ENCODE assay signal across 12 mouse cellular contexts in genomic region chr5:85346762-85347161, GRCm38 (mm10).
DNase-seq lines count a peak whose midpoint lies in the region; ATAC-seq lines count a peak whose summit lies in the region.
"Had no signal": no experiment of that assay in that cellular context is flagged by ENCODE, and none has a peak within 500 bp of the region (broad histone marks: within the 10 kb centered on the region; RNA-seq: fewer than 3 reads in every experiment).

No protein-coding gene starts in this region.

- H3K9ac ChIP-seq in hindbrain, embryonic 11.5 days (ENCODE audit: low read depth, low read length) = no peak overlapping the region
- H3K9ac ChIP-seq: limb, embryonic 12.5 days had no signal

- H3K36me3 ChIP-seq in hindbrain, embryonic 11.5 days (ENCODE audit: control insufficient read depth, insufficient read depth, low read length) = no peaks in the 10 kb centered on the region
- no peaks in the 10 kb centered on the region for H3K36me3 ChIP-seq in hindbrain, embryonic 10.5 days
- H3K36me3 ChIP-seq: embryonic facial prominence, embryonic 10.5 days; limb, embryonic 12.5 days had no signal

- H3K4me2 ChIP-seq in hindbrain, embryonic 11.5 days (replicated peaks; ENCODE audit: low read depth, low read length) = no peak overlapping the region
- H3K4me2 ChIP-seq: limb, embryonic 12.5 days had no signal

- intact Hi-C loops in left cerebral cortex, postnatal 25 days (cut with DNase I) = loop anchor here (10.0 kb wide), 1 partner anchor 328 kb away; no protein-coding TSS in a partner anchor

- ATAC-seq in hindbrain, embryonic 11.5 days (ENCODE audit: low FRiP score) = peak; percentile 56
- no peak for ATAC-seq in inflammation-experienced regulatory T-cells, adult 6 months

- no peak overlapping the region for H3K27ac ChIP-seq in hindbrain, embryonic 11.5 days (ENCODE audit: low read depth, low read length)
- H3K27ac ChIP-seq in hindbrain, embryonic 10.5 days = no peak overlapping the region
- H3K27ac ChIP-seq: embryonic facial prominence, embryonic 10.5 days; limb, embryonic 12.5 days had no signal

- H3K4me3 ChIP-seq in hindbrain, embryonic 11.5 days (ENCODE audit: low read depth, low read length) = no peak overlapping the region
- no peak overlapping the region for H3K4me3 ChIP-seq in hindbrain, embryonic 10.5 days
- H3K4me3 ChIP-seq: embryonic facial prominence, embryonic 10.5 days; limb, embryonic 12.5 days had no signal

- no peaks in the 10 kb centered on the region for H3K27me3 ChIP-seq in hindbrain, embryonic 11.5 days (ENCODE audit: control insufficient read depth, insufficient read depth, low read length)
- H3K27me3 ChIP-seq in hindbrain, embryonic 10.5 days (ENCODE audit: insufficient read depth, poor library complexity, severe bottlenecking) = no peaks in the 10 kb centered on the region
- H3K27me3 ChIP-seq: limb, embryonic 12.5 days had no signal

- 67% methylated on average over 3 of the region's 3 CpGs for WGBS in hindbrain, embryonic 11.5 days
- WGBS in hindbrain, embryonic 10.5 days = 81% methylated on average over 3 of the region's 3 CpGs

- DNase-seq in hindbrain, embryonic 11.5 days (ENCODE audit: low spot score) = peak; percentile 2
- no peak for DNase-seq in hindbrain, embryonic 10.5 days (ENCODE audit: low spot score)
- peak; percentile 63 for DNase-seq in layer of hippocampus, adult 11-12 months (ENCODE audit: low spot score)
- DNase-seq in left cerebral cortex, postnatal 25 days (ENCODE audit: low spot score in 2 of 2) = peak; percentile 55 to 90
- peak; percentile 43 to 63 for DNase-seq in right cerebral cortex, postnatal 36 days (ENCODE audit: low spot score in 2 of 2)
- no peak for DNase-seq in kidney, adult 9 months
- DNase-seq in testis, postnatal 14 days (ENCODE audit: low spot score) = no peak
- DNase-seq: heart, postnatal 4 days; lung, postnatal 14 days had no signal

- no peaks in the 10 kb centered on the region for H3K9me3 ChIP-seq in hindbrain, embryonic 11.5 days (ENCODE audit: control insufficient read depth, low read length)
- no peaks in the 10 kb centered on the region for H3K9me3 ChIP-seq in hindbrain, embryonic 10.5 days
- H3K9me3 ChIP-seq: embryonic facial prominence, embryonic 10.5 days; limb, embryonic 12.5 days had no signal

- H3K4me1 ChIP-seq in hindbrain, embryonic 11.5 days (replicated peaks; ENCODE audit: control insufficient read depth, insufficient read depth, low read length) = no peaks in the 10 kb centered on the region
- no peaks in the 10 kb centered on the region for H3K4me1 ChIP-seq in hindbrain, embryonic 10.5 days (replicated peaks)
- H3K4me1 ChIP-seq: embryonic facial prominence, embryonic 10.5 days; limb, embryonic 12.5 days had no signal

Comparison
In these comparisons a context has a peak if more than half of its experiments do, and no peak if none do; other contexts are left out.
1. DNase-seq: peak in hindbrain, embryonic 11.5 days (single experiment), layer of hippocampus, adult 11-12 months (single experiment), left cerebral cortex, postnatal 25 days (2 of 2) and right cerebral cortex, postnatal 36 days (2 of 2); none in hindbrain, embryonic 10.5 days (single experiment), kidney, adult 9 months (single experiment) and testis, postnatal 14 days (single experiment).